Mouse (Mus musculus) C2C12 (cell line): ENCODE data around the gene Phf24.

Experiments
- CEBPB ChIP-seq: IDR thresholded peaks from one replicate; pipeline ENCODE4 v1.6.1; 2011; ENCODE audit warnings: low read depth, mild to moderate bottlenecking, control low read depth, moderate library complexity
- CTCF ChIP-seq: IDR thresholded peaks from one replicate; pipeline ENCODE4 v1.5.1; 2011; ENCODE audit not compliant: control insufficient read depth, insufficient read depth, insufficient read length
- MAX ChIP-seq: IDR thresholded peaks from one replicate; pipeline ENCODE4 v1.6.1; 2011; ENCODE audit warnings: mild to moderate bottlenecking, control low read depth
- MYOD1 ChIP-seq: IDR thresholded peaks from one replicate; pipeline ENCODE4 v1.6.1; 2011; ENCODE audit warnings: low read depth; ENCODE audit not compliant: control insufficient read depth, insufficient read length
- MYOG ChIP-seq: IDR thresholded peaks from one replicate; pipeline ENCODE4 v1.6.1; 2011; ENCODE audit not compliant: control insufficient read depth, insufficient read length; ENCODE audit errors: extremely low read depth
- USF1 ChIP-seq: IDR thresholded peaks from one replicate; pipeline ENCODE4 v1.6.1; 2011; ENCODE audit warnings: low read depth, mild to moderate bottlenecking, control low read depth, moderate library complexity

DNA sequence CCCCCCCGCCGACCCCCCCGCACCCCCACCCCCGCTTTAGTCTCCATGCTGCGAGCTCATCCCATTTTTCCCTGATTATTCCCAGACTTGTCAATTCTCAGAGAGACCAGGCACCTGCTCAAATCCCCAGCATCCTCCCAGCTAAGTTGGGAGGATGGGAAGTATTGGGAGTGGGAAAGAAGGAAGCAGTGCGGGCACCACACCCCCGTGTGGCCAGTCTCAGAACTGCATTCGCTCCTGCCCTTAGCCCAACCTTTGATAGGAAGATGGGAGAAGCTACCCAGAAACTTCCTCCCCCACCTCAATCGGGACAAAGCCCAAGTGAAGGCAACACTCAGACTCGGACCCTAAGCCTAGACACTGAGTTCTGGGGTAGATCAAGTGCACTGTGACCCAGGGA lies 37.8 kb downstream of the Phf24 start:
- TF ChIP-seq CTCF (peak; percentile 81), CEBPB (no peak), MYOG (no peak), USF1 (no peak), MAX (no peak), MYOD1 (no peak)
